Mouse (Mus musculus) hindbrain, embryonic 15.5 days (tissue): Measurements from ENCODE around the gene Mkrn2. TPM values are rescaled to one million over a fixed set of nuclear protein-coding genes. Genes with fewer than 3 reads are reported as not detected.

Experiments used
- ATAC-seq: fragments of 200-750 bp; cut with Nextera tagmentation; 2 replicates; pipeline ENCODE4 v1.8.0; 2017; ENCODE audit warnings: low read depth, moderate number of reproducible peaks, moderate TSS enrichment; ENCODE audit not compliant: low FRiP score
- H3K27ac ChIP-seq: fragments of 300-500 bp; sonication (generic); replicated peaks from 2 replicates; pipeline ENCODE4 v1.5.1; 2015; ENCODE audit warnings: mild to moderate bottlenecking, inconsistent platforms
- H3K27me3 ChIP-seq: fragments of 300-500 bp; sonication (generic); 2 replicates; pipeline ENCODE4 v1.6.1; 2015; ENCODE audit warnings: control low read depth, inconsistent platforms
- H3K36me3 ChIP-seq: fragments of 300-500 bp; sonication (generic); 2 replicates; pipeline ENCODE4 v1.6.1; 2015; ENCODE audit warnings: control low read depth, inconsistent platforms
- H3K4me1 ChIP-seq: fragments of 300-500 bp; sonication (generic); replicated peaks from 2 replicates; pipeline ENCODE4 v1.6.1; 2015; ENCODE audit warnings: control low read depth, inconsistent platforms
- H3K4me2 ChIP-seq: fragments of 300-500 bp; sonication (generic); 2 replicates; pipeline ENCODE4 v1.6.1; 2015; ENCODE audit warnings: moderate library complexity, mild to moderate bottlenecking, inconsistent platforms
- H3K4me3 ChIP-seq: fragments of 300-500 bp; sonication (generic); 2 replicates; pipeline ENCODE4 v1.5.1; 2015; ENCODE audit warnings: mild to moderate bottlenecking, inconsistent platforms
- H3K9ac ChIP-seq: fragments of 300-500 bp; sonication (generic); 2 replicates; pipeline ENCODE4 v1.6.1; 2015; ENCODE audit warnings: inconsistent platforms
- H3K9me3 ChIP-seq: fragments of 300-500 bp; sonication (generic); 2 replicates; pipeline ENCODE4 v1.6.1; 2016; ENCODE audit warnings: control low read depth, inconsistent platforms
- WGBS: fragments of 180-500 bp; shearing (Covaris S2); methylation state at CpG from one replicate; pipeline ENCODE4 v1.1.7; 2015; 5-methylcytosine and 5-hydroxymethylcytosine counted together
- polyA plus RNA-seq: library from polyadenylated mRNA; unstranded; fragments of >200 nt; fragmentation: Nextera tagmentation; extraction: Ambion mirVana; gene quantifications from 2 replicates; pipeline ENCODE4 v1.2.1, GENCODE M21; 2015

Gene Mkrn2
- polyA plus RNA-seq, 1 experiment from 2014 or later = 36.7 TPM

DNA sequence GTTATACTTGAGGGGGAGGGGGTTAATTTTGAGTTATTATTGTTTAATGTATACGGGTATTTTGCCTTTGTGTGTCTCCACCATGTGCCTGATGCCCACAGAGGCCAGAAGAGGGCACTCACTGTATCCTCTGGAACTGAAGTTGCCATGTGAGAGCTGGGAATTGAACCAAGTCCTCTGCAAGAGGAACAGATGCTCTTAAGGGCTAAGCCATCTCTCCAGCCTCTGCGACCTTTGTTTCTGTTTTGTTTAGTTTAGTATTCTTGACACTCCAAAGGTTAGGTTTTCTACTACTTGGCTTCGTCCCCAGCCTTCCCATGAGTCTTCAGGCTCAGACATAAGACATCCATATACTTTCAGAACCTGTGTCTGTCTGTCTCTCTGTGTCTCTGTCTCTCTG is 17.5 kb upstream of the Mkrn2 start:
- 82% methylated on average over 3 of the region's 3 CpGs for WGBS
- no peak for ATAC-seq
- H3K4me3 ChIP-seq = no peak overlapping the region

DNA sequence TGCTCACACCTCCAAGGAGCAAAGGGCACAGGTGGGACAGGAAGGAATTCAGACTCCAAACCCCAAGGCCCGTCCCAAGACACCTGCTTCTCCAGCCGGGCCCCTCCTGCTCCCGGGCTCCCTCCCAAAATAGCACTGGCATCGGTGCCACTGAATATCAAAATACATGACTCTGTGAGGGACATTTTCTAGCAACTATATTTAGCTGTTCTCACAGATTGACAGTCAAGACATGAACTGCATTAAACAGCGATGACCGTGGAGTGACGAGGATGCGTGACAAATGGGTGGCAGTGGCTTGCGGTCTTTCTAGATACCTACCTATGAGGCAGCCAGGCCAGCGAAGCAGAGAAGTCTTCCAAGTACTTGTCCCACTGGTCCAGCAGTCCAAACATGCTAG is 15.4 kb upstream of the Mkrn2 start:
- Histone ChIP-seq H3K4me1 (no peaks in the 10 kb centered on the region), H3K4me2 (no peak overlapping the region), H3K4me3 (no peak overlapping the region), H3K36me3 (0 out of 2 replicates have a peak, but pooled peaks cover 2% of the 10 kb centered on the region), H3K27ac (no peak overlapping the region), H3K9ac (no peak overlapping the region), H3K27me3 (no peaks in the 10 kb centered on the region), H3K9me3 (no peaks in the 10 kb centered on the region)
- 87% methylated on average over 10 of the region's 10 CpGs for WGBS
- ATAC-seq = no peak

More for the DNA sequence above, 17.5 kb upstream of the Mkrn2 start:
- Histone ChIP-seq H3K27me3 (no peaks in the 10 kb centered on the region), H3K4me1 (no peaks in the 10 kb centered on the region), H3K9me3 (no peaks in the 10 kb centered on the region), H3K9ac (no peak overlapping the region), H3K36me3 (peaks cover 11% of the 10 kb centered on the region; the same call in 1 of the 2 replicates), H3K27ac (no peak overlapping the region), H3K4me2 (no peak overlapping the region)

DNA sequence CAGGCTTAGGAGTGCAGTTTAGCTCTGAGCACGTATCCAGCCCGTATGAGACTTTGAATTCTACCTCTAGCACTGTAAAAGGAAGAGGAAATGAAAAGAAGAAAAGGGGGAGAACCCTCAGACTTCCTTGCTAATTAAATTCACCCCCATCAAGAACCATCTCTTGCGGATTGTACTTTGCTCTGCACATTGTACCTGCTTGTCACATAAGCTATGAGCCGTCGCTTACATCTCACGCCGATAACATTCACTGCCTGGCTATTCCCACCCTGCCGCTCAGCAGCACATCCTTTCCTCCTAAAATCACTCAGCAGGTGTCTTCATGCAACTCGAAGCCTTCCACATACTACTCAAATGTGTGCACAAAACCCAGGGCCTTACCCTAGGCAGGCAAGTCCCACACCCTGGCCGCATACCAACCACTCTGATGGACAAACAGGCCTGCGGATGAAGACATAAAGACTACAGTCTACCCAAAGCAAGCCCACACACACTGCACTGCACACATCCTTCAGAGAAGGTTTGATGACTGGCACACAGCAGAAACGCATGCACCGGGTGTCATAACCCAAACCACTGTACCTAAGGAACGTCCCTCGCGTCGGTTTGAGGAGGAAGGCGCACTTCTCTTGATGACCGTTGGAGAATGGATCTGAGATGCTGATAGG is 9.9 kb upstream of the Mkrn2 start:
- Histone ChIP-seq H3K36me3 (no peaks in the 10 kb centered on the region), H3K4me3 (no peak overlapping the region), H3K4me2 (no peak overlapping the region), H3K27ac (no peak overlapping the region), H3K9me3 (no peaks in the 10 kb centered on the region), H3K4me1 (no peaks in the 10 kb centered on the region), H3K9ac (no peak overlapping the region), H3K27me3 (no peaks in the 10 kb centered on the region)
- 90% methylated on average over 19 of the region's 19 CpGs for WGBS
- no peak for ATAC-seq

DNA sequence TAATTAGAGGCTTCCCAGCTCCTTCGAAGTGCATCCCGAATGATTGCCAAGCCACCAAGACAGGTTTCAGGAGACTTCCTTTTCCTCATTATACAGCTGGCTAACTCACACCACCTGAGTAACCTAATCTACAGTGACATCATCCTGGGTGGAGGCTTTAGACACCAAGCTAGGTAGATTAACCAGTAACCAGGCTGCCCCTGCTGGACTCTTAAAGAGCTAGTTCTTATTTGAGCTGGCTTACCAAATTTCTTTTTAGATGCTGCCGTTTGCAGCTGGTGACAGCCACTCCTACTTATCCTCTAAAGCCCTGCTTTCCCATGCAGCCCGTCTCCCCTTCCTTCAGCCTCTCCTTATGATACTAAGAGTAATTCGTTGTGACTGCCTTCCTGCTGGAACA is 9.2 kb upstream of the Mkrn2 start, which contains the start of gene Mkrn2os:
Gene Mkrn2os (minus strand): TSS at position 119 of the 400 bp plus-strand sequence.
- Histone ChIP-seq H3K27me3 (no peaks in the 10 kb centered on the region), H3K4me1 (no peaks in the 10 kb centered on the region), H3K9me3 (no peaks in the 10 kb centered on the region), H3K9ac (no peak within 1 kb of the TSS), H3K4me3 (no peak within 1 kb of the TSS), H3K27ac (no peak within 1 kb of the TSS), H3K4me2 (no peak within 1 kb of the TSS), H3K36me3 (no peaks in the 10 kb centered on the region)
- ATAC-seq = no peak
- WGBS = 76% methylated on average over 5 of the region's 5 CpGs

DNA sequence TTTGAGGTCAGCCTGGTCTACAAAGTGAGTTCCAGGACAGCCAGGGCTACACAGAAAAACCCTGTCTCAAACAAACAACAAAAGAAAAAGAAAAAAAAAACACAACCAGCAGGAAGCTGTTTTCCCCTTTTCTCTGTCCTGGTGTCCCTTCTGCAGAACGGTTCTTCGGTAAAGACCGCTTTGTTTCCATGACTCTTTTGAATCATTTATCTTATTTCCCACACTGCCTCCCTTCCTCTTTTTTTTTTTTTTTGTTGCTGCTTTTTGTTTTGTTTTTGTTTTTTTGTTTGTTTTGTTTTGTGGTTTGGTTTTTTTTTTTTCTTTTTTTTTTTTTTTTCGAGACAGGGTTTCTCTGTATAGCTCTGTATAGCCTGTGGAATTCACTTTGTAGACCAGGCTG is 8.4 kb upstream of the Mkrn2 start:
- no peak overlapping the region for H3K9ac ChIP-seq
- H3K27me3 ChIP-seq = no peaks in the 10 kb centered on the region
- no peak overlapping the region for H3K4me3 ChIP-seq
- no peak for ATAC-seq
- WGBS = 74% methylated on average over 4 of the region's 4 CpGs
- H3K27ac ChIP-seq = no peak overlapping the region
- no peaks in the 10 kb centered on the region for H3K36me3 ChIP-seq
- H3K4me2 ChIP-seq = no peak overlapping the region
- H3K4me1 ChIP-seq = no peaks in the 10 kb centered on the region
- H3K9me3 ChIP-seq = no peaks in the 10 kb centered on the region

DNA sequence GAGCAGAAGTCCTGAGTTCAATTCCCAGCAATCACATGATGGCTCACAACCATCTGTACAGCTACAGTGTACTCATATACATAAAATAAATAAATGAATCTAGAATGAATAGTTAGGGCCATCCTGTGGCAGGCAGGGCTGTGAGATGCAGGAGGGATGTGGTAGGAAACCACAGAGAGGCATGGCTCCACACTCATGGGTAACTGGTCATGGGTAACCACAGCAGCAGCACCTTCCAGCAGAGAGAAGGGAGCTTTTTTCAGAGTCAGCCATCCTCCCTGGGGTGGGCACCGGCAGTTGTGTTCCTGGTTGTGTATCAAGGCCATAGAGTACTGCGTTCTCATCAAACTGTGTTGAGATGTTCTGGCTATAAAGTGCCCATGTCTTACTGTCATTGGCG is 7.2 kb upstream of the Mkrn2 start:
- no peak for ATAC-seq
- no peak overlapping the region for H3K27ac ChIP-seq
- no peaks in the 10 kb centered on the region for H3K9me3 ChIP-seq
- no peaks in the 10 kb centered on the region for H3K27me3 ChIP-seq
- 84% methylated on average over 3 of the region's 3 CpGs for WGBS
- no peaks in the 10 kb centered on the region for H3K4me1 ChIP-seq
- no peak overlapping the region for H3K9ac ChIP-seq
- H3K36me3 ChIP-seq = no peaks in the 10 kb centered on the region
- H3K4me3 ChIP-seq = no peak overlapping the region
- H3K4me2 ChIP-seq = no peak overlapping the region

DNA sequence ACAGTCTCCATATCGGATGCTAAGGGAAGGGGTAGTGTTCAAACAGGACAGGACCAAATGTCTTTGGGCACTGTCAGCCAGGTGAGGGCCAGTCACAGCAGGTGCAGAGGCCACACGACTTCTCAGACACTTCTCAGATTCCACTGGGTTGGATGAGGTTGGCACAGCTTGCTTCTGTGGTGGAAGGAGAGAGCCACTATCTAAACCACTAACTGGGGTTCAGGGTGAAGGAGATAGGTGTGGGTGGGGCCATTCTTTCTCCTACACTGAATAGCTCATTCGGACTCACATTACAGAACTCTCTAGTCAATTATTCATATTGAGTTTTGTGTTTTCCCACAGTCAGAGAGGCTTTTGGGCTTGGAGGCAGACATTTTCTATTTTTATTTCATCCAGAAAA is 6.0 kb upstream of the Mkrn2 start:
- Histone ChIP-seq H3K36me3 (no peaks in the 10 kb centered on the region), H3K4me2 (no peak overlapping the region), H3K9ac (no peak overlapping the region), H3K9me3 (no peaks in the 10 kb centered on the region), H3K4me3 (no peak overlapping the region), H3K27ac (no peak overlapping the region), H3K4me1 (no peaks in the 10 kb centered on the region), H3K27me3 (no peaks in the 10 kb centered on the region)
- ATAC-seq = no peak
- 64% methylated on average over 3 of the region's 3 CpGs for WGBS

DNA sequence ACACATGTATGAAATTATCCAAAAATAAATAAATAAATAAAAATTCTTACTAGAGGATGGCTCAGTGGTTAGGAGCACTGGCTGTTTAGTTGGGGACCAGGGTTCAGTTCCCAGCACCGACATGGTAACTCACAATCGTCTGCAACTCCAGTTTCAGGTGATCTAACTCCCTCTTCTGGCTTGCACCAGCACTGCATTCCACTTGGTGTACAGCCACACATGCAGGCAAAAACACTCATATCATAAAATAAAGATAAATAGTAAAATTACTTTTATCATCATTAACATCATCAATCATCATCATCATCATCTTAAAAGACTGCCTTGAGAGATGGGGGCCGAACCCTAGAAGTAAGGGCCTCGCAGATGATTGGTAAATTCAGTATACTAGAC is 384 bp upstream of the Mkrn2 start:
- WGBS = 59% methylated on average over 4 of the region's 4 CpGs
- Histone ChIP-seq H3K27me3 (no peaks in the 10 kb centered on the region), H3K36me3 (no peaks in the 10 kb centered on the region), H3K4me2 (peak overlapping the region; percentile 78), H3K9ac (0 out of 2 replicates have a peak overlapping the region, but pooled peaks have one; percentile 16), H3K9me3 (no peaks in the 10 kb centered on the region), H3K4me3 (peak overlapping the region; percentile 75), H3K4me1 (peaks cover 15% of the 10 kb centered on the region), H3K27ac (no peak overlapping the region)
- no peak; the same call in 1 of the 2 replicates for ATAC-seq

DNA sequence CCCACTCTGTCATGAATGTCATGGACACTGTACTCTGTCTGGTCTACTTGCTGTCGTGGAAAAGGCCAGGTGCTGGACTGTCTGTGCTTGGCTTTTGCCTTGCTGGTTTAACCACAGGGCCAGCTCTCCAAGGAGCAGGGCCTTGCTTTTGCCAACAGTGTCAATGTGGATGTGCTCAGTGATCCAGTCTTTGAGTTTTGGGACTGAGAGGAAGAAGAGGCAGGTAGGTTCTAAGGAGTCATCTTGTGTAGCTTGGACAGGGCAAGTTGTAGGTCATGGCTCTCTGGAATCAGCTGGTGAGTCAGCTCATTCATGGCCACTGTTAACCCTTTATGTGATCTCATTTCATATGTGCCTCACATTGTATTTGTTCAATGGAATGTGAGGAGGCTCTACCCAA is 4.8 kb downstream of the Mkrn2 start:
- Histone ChIP-seq H3K9me3 (no peaks in the 10 kb centered on the region), H3K4me3 (no peak overlapping the region), H3K9ac (no peak overlapping the region), H3K4me1 (peaks cover 20% of the 10 kb centered on the region), H3K27me3 (no peaks in the 10 kb centered on the region), H3K36me3 (peaks cover 17% of the 10 kb centered on the region), H3K27ac (no peak overlapping the region), H3K4me2 (no peak overlapping the region)
- ATAC-seq = no peak
- WGBS = 86% methylated on average over 1 of the region's 1 CpGs

DNA sequence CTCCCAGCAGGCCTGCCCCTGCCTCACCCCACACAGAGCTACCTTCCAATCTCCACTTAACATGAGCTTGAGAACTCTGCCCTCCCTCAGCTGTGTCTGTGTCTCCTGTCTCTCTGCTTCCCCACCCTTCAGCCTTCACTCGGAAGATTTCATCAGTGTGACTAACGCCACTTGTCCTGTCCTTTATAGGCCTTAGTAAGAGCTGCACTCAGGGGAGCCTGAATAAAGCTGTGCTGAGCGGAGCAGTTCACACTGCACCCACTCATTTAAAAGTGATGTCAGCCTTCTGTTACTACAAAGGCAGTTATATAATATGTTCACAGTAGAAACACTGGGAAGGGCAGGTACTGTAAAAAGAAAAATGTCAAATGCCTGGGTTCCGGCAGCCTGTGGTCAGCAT is 5.7 kb downstream of the Mkrn2 start:
- ATAC-seq = no peak
- H3K36me3 ChIP-seq = peaks cover 24% of the 10 kb centered on the region
- no peak overlapping the region; the same call in 1 of the 2 replicates for H3K27ac ChIP-seq
- H3K9ac ChIP-seq = no peak overlapping the region
- no peak overlapping the region for H3K4me3 ChIP-seq
- H3K9me3 ChIP-seq = no peaks in the 10 kb centered on the region
- WGBS = 61% methylated on average over 4 of the region's 4 CpGs
- H3K4me2 ChIP-seq = no peak overlapping the region
- no peaks in the 10 kb centered on the region for H3K27me3 ChIP-seq
- H3K4me1 ChIP-seq = peaks cover 18% of the 10 kb centered on the region

DNA sequence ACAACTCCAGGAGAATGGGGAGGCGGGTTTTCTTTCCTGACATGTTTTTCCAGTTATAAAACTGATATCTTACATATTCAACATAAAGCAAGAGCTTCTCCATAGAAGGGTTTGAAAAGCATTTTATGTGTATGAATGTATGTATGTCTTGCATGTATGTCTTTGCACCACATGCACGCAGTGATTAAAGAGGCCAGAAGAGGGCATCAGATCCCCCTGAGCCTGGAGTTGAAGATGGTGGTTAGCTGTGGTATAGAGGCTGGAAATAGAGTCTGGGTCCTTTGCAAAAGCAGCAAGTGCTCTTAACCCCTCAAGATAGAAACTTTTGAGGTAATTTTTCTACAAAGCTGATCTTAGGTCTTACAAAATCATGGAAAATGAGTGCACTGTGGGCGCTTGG is 7.4 kb downstream of the Mkrn2 start:
- no peak overlapping the region for H3K4me3 ChIP-seq
- H3K4me1 ChIP-seq = peaks cover 9% of the 10 kb centered on the region
- H3K9ac ChIP-seq = no peak overlapping the region
- H3K27me3 ChIP-seq = no peaks in the 10 kb centered on the region
- ATAC-seq = no peak
- no peak overlapping the region for H3K4me2 ChIP-seq
- 71% methylated on average over 3 of the region's 3 CpGs for WGBS
- peaks cover 39% of the 10 kb centered on the region for H3K36me3 ChIP-seq
- no peak overlapping the region for H3K27ac ChIP-seq
- no peaks in the 10 kb centered on the region for H3K9me3 ChIP-seq

DNA sequence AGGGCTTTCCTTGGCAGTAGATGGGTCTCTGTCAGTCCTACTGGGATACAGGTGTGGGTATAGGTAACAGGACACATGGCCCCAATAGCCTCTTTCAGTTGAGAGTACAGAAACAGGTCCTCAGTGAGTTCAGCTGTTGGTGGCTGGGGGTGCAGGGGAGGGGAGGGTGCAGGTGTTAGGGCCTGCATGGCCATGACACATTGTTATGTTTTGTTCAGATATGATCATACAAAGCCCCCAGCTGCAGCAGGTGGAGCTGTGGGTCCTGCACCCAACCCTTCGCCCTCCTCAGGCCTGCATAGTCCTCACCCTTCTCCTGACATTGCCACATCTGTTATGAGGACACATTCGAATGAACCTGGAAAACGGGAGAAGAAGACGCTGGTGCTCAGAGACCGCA is 8.6 kb downstream of the Mkrn2 start:
- no peak overlapping the region for H3K27ac ChIP-seq
- H3K9me3 ChIP-seq = no peaks in the 10 kb centered on the region
- WGBS = 96% methylated on average over 5 of the region's 5 CpGs
- H3K36me3 ChIP-seq = peaks cover 51% of the 10 kb centered on the region
- ATAC-seq = no peak
- no peak overlapping the region for H3K4me2 ChIP-seq
- no peak overlapping the region for H3K4me3 ChIP-seq
- H3K9ac ChIP-seq = no peak overlapping the region
- peaks cover 9% of the 10 kb centered on the region for H3K4me1 ChIP-seq
- H3K27me3 ChIP-seq = no peaks in the 10 kb centered on the region

DNA sequence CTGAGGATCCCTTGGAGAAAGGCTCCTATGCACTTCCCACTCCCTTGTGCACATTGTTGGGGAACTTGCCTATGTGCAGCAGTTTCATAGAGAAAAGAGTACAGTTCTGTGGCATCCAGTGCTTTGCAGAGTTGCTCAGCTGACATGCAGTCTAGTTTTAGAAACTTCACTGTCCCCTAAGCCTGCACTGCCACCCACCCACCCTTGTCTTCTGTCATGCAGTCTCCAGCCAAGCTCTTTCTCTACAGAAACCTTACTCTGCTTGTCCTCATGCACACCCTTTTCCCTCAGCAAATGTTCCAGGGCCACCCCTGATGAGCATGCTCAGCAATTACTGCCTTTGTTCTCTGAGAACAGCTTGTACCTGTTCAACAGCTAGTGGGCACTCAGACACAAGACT is 12.1 kb downstream of the Mkrn2 start:
- Histone ChIP-seq H3K27ac (no peak overlapping the region), H3K4me3 (no peak overlapping the region), H3K9me3 (no peaks in the 10 kb centered on the region), H3K4me2 (no peak overlapping the region), H3K9ac (no peak overlapping the region), H3K4me1 (no peaks in the 10 kb centered on the region), H3K36me3 (peaks cover 86% of the 10 kb centered on the region), H3K27me3 (no peaks in the 10 kb centered on the region)
- ATAC-seq = no peak
